Mouse (Mus musculus) stomach, embryonic 15.5 days (tissue): ENCODE results near the gene Gm28042. TPM values are rescaled to one million over a fixed set of nuclear protein-coding genes. Genes with fewer than 3 reads are reported as not detected.

Source experiments
- ATAC-seq: fragments of 200-750 bp; cut with Nextera tagmentation; 2 replicates; pipeline ENCODE4 v1.8.0; 2017; ENCODE audit warnings: low read depth, moderate number of reproducible peaks, moderate TSS enrichment; ENCODE audit not compliant: insufficient read depth, low FRiP score
- H3K27ac ChIP-seq: fragments of 300-500 bp; sonication (generic); 2 replicates; pipeline ENCODE4 v1.5.1; 2015; ENCODE audit warnings: mild to moderate bottlenecking, inconsistent platforms
- H3K27me3 ChIP-seq: fragments of 300-500 bp; sonication (generic); replicated peaks from 2 replicates; pipeline ENCODE4 v1.6.1; 2015; ENCODE audit warnings: inconsistent platforms
- H3K36me3 ChIP-seq: fragments of 300-500 bp; sonication (generic); 2 replicates; pipeline ENCODE4 v1.6.1; 2015; ENCODE audit warnings: inconsistent platforms
- H3K4me1 ChIP-seq: fragments of 300-500 bp; sonication (generic); 2 replicates; pipeline ENCODE4 v1.6.1; 2015; ENCODE audit warnings: inconsistent platforms
- H3K4me2 ChIP-seq: fragments of 300-500 bp; sonication (generic); 2 replicates; pipeline ENCODE4 v1.6.1; 2015; ENCODE audit warnings: mild to moderate bottlenecking, inconsistent platforms
- H3K4me3 ChIP-seq: fragments of 300-500 bp; sonication (generic); replicated peaks from 2 replicates; pipeline ENCODE4 v1.5.1; 2015; ENCODE audit warnings: inconsistent platforms
- H3K9ac ChIP-seq: fragments of 300-500 bp; sonication (generic); 2 replicates; pipeline ENCODE4 v1.6.1; 2015; ENCODE audit warnings: inconsistent platforms
- H3K9me3 ChIP-seq: fragments of 300-500 bp; sonication (generic); 2 replicates; pipeline ENCODE4 v1.6.1; 2016; ENCODE audit warnings: inconsistent platforms
- whole genome bisulfite sequencing: fragments of 180-500 bp; shearing (Covaris S2); methylation state at CpG from one replicate; pipeline ENCODE4 v1.1.7; 2015; 5-methylcytosine and 5-hydroxymethylcytosine counted together
- microRNA-seq: library from miRNA; unstranded; fragments of <30 nt; microRNA quantifications from one replicate; pipeline ENCODE4, GENCODE M21; 2016
- polyA plus RNA-seq: library from polyadenylated mRNA; unstranded; fragments of >200 nt; fragmentation: Nextera tagmentation; extraction: Ambion mirVana; gene quantifications from 2 replicates; pipeline ENCODE4 v1.2.1, GENCODE M21; 2015

Gm28042 gene
- polyA plus RNA-seq, 1 experiment from 2014 or later, result 3.4 TPM

DNA sequence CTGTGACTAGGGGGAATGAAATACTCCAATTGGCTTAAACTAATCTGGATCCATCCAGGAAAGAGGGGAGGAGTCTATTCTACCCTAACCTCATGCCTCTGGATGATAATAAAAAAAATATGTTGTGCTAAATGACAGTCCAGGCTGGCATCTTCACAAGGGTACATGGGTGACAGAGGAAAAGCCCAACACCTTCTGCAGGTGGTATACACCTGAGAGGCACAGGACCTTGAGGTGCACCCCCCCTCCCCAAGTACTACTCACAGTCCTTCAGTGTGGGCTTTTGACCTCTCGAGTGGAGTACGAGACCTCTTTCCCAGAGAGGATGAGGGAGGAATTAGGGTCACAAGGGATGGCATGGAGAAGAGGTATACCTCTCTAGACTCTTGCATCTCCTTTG is 60.6 kb downstream of the Gm28042 start:
- WGBS, result 86% methylated on average over 2 of the region's 2 CpGs
- 0 out of 2 replicates have a peak, but pooled peaks cover 3% of the 10 kb centered on the region for H3K36me3 ChIP-seq
- H3K4me2 ChIP-seq, result no peak overlapping the region

DNA sequence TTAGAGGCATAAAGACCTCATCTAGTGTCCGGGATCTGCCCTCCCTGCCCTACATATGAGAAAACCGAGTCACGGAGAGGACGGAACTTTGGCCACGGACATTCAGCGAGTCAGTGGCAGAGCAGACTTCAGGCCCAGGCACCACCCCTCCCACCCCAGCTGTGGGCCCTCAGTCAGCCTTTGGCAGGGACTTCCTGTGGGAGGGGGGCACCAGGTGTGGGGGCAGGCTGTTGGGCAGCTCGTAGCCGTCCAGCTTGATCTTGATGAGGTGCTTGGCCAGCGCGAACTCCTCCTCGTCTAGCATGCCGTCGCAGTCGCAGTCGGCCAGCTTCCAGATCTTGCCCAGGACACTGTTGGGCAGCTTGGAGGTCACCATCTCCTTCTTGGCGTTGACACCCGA is 63.7 kb downstream of the Gm28042 start:
- Histone ChIP-seq H3K36me3 (0 out of 2 replicates have a peak, but pooled peaks cover 3% of the 10 kb centered on the region), H3K9ac (no peak overlapping the region), H3K4me2 (no peak overlapping the region), H3K4me1 (peaks cover 8% of the 10 kb centered on the region; the same call in 1 of the 2 replicates), H3K9me3 (no peaks in the 10 kb centered on the region), H3K4me3 (no peak overlapping the region), H3K27ac (no peak overlapping the region), H3K27me3 (no peaks in the 10 kb centered on the region)
- ATAC-seq, result no peak
- WGBS, result 86% methylated on average over 17 of the region's 17 CpGs

More for the DNA sequence above, 60.6 kb downstream of the Gm28042 start:
- Histone ChIP-seq H3K27me3 (no peaks in the 10 kb centered on the region), H3K4me3 (no peak overlapping the region), H3K27ac (no peak overlapping the region), H3K4me1 (no peaks in the 10 kb centered on the region; the same call in 1 of the 2 replicates), H3K9ac (no peak overlapping the region), H3K9me3 (no peaks in the 10 kb centered on the region)
- no peak for ATAC-seq

Small RNA genes within 50 kb of the gene (microRNA-seq; reads per million reads assigned to microRNA genes)
- gene Mir7665, result not detected

Other genes with a start within 250 kb of the Gm28042 start
- gene Rpap1, start 240.0 kb upstream of the Gm28042 start, polyA plus RNA-seq, result 25.3 and 29.5 TPM in 2 replicates
- 23.0 and 23.6 TPM in 2 replicates for gene Tyro3, start 229.8 kb upstream of the Gm28042 start, polyA plus RNA-seq
- 23.3 and 24.5 TPM in 2 replicates for gene Mga, start 130.3 kb upstream of the Gm28042 start, polyA plus RNA-seq
- gene Mapkbp1, start 54.8 kb upstream of the Gm28042 start, polyA plus RNA-seq, result 2.8 and 3.3 TPM in 2 replicates
- 15.0 and 17.2 TPM in 2 replicates for gene Jmjd7, start within 50 bp of the Gm28042 start, polyA plus RNA-seq
- gene Pla2g4b, start 5.9 kb downstream of the Gm28042 start, polyA plus RNA-seq, result 1.2 and 1.5 TPM in 2 replicates
- 43.4 and 56.0 TPM in 2 replicates for gene Ehd4, start 127.1 kb downstream of the Gm28042 start, polyA plus RNA-seq
- 0.92 and 1.8 TPM in 2 replicates for gene Pla2g4e, start 217.8 kb downstream of the Gm28042 start, polyA plus RNA-seq